Mouse (Mus musculus) thymus, postnatal 14 days (tissue): Measurements from ENCODE around the gene Cyp4v3.
"Not testable (repeated sequence)": the region's sequence is repeated elsewhere in the genome, so short reads cannot be mapped to it uniquely, and the experiment has no call there.

Source experiments
- DNase-seq: peaks from one replicate; pipeline ENCODE4 v3.0.0; 2021

Gene Cyp4v3

DNA sequence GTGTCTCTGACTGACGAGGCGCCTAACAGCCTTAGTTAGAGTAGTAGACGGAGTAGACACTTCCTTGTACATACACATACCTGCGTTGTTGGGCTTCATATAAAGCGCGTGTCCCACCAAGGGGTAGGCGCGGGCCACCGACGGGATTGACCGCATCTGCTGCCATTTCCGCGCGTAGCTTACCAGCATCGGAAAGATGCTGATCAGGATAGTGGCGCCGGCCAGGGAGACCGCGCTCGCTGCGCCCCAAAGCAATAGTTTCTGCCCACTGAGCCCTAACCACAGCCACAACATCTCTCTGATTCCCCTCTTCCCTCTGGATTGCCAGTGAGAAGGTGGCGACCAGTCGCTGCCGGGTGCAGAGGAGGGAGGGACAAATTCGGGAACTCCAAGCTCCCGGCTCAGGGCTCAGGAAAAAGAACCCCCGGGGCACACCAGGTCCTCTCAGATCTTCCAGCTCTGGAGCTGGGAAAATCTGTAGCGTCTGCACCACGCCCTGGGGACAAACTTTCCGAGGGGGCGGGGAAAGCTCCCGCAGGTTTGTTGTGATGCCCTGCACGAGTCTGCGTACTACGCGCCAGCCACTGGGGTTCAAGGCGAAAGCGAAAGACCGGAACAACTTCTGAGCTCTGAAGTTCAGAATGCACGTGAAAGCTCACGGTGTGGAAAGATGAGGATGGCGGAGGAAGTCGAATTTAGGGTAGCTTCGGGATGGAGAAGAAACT, at the start of gene Cyp4v3:
Gene Cyp4v3, minus strand, starts transcription at position 532 of the 725 bp plus-strand sequence.
- peak; percentile 62 for DNase-seq

GRCm38 (mm10) chr8:45381963-45382347, 48.9 kb upstream of the Cyp4v3 start, which contains the start of gene Fam149a:
Fam149a (minus strand) TSS chr8:45382291.
- no peak for DNase-seq

- no peak for DNase-seq
Observed at GRCm38 (mm10) chr8:45381075-45381962, 48.3 kb upstream of the Cyp4v3 start.

GRCm38 (mm10) chr8:45380598-45380997, 47.6 kb upstream of the Cyp4v3 start:
- DNase-seq = no peak

DNA sequence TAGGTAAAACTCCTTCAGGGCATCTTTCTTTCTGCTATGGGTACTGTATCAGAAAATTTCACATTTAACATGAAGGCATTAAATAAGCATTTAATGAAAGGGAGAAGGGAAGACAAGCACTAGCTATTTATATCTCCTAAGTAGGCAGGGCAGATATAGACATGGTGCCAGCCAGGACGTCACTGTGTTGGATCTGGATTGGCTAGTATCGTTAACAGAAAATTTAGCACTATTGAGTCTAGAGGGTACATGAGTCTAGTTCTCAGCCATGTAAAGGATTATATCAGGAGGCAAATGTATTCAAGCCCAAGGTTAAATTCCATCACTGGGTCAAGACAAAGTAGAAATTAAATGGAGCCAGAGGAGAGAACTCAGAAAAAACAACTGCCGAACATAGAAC, 41.1 kb upstream of the Cyp4v3 start:
- no peak for DNase-seq

GRCm38 (mm10) chr8:45367154-45367553, 34.1 kb upstream of the Cyp4v3 start:
- no peak for DNase-seq

GRCm38 (mm10) chr8:45363220-45363619, 30.2 kb upstream of the Cyp4v3 start:
- no peak for DNase-seq

GRCm38 (mm10) chr8:45362323-45362722, 29.3 kb upstream of the Cyp4v3 start:
- no peak for DNase-seq

- no peak for DNase-seq
Observed at GRCm38 (mm10) chr8:45359091-45359605, 26.1 kb upstream of the Cyp4v3 start.

GRCm38 (mm10) chr8:45358132-45358918, 25.3 kb upstream of the Cyp4v3 start:
- DNase-seq = no peak

DNA sequence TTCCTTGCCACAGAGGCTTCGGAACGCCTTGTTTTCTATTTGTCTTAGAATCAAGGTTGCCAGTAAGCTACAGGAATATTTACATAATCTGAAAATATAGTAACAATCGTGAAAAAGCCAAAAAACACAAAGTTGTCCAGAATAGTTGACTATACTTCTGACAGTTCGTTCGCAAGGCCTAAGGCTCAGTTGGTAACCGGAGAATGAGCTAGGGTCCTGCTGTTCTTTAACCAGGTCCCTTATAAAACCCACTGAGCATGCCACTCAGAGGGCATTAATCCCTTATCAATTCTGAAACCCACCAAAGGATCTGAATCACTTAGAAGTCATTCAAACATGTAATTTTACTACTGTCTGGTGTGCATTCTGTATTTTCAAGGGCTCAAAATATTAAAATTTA, 22.8 kb upstream of the Cyp4v3 start:
- DNase-seq = no peak

DNA sequence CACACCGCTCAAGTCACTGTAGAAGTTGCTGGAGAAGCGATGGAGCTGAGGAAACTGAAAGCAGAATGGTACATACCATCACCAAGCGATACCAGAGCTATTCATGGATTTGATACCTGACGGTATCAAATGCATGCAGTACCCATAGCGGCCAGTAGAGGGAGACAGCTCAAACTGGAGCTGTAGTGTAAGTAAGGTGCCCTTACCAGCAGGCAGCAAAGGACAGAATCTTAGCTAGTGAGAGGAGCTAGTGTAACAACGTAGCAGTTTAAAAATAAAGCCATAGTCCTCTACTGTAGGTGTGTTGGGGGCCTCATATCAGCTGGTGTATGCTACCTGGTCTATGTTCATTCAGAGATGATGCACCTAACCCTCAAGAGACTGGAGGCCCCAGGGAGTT, 12.0 kb upstream of the Cyp4v3 start:
- peak; percentile 54 for DNase-seq

DNA sequence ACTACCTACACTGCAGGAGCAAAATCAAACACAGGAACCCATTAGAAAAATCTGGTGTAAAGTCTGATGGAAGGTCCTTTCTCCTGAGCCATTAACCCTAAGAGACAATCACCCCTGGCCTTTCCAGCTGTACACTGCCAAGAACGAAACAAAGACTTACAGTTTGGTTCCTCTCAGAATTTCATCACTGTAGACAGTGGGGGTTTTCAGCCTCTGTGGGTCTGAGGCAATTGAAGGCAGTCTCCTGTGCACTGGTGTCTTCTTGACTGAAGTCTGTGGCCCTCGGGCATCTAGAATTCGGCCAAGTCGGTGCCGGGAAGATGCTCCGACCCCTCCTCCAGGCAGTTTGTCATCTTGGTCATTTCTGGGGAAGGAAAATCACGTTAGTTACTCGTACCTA, 11.3 kb upstream of the Cyp4v3 start:
- no peak for DNase-seq

DNA sequence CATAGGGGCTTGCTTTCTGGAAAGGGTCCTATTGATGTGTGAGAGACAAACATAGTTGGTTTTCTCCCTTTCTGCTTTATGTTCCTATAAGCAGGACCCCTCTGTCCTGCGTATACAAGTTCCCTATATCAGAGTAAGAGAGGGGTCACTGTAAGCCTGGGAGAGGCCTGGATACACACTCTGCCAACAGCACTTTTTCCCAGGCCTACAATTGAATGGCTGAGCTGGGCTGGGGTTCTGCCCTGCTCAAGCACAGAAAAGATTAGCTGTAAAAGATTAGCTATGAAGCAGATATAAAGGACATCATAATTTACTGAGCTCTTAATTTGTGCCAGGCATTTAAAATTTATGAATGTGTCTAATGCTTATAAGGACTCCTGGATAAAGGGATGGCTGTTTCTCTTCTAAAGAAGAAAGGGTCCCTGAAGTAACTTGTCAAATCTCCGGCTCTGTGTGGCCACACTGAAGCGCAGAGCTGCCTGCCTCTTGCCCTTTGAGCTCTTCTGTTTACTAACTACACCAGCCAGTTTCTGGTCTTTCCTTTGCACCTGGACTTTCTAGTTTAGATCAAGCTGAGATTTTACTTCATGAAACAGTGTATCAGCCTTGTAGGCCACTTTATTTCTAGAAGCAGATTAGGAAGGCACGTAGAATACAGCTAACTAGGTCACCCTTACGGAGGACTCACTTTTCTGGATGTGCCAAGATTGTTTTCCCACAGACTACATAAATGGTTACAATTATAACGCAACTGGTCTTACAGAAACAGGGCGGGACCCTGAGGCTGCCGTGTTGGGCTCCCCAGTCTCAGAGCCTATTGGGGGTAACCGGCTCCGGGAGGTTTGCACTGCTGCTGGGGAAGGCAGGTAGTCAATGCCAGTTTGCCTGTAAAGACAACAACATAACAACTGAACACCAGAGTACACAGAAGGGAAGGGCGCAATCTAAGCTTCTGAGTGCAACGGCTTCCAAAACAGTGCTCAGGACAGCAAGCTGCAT, 8.9 kb upstream of the Cyp4v3 start:
- no peak for DNase-seq

- peak; percentile 6 for DNase-seq
Observed at GRCm38 (mm10) chr8:45333493-45333892, 477 bp upstream of the Cyp4v3 start.

GRCm38 (mm10) chr8:45330856-45331255, 2.2 kb downstream of the Cyp4v3 start:
- no peak for DNase-seq

DNA sequence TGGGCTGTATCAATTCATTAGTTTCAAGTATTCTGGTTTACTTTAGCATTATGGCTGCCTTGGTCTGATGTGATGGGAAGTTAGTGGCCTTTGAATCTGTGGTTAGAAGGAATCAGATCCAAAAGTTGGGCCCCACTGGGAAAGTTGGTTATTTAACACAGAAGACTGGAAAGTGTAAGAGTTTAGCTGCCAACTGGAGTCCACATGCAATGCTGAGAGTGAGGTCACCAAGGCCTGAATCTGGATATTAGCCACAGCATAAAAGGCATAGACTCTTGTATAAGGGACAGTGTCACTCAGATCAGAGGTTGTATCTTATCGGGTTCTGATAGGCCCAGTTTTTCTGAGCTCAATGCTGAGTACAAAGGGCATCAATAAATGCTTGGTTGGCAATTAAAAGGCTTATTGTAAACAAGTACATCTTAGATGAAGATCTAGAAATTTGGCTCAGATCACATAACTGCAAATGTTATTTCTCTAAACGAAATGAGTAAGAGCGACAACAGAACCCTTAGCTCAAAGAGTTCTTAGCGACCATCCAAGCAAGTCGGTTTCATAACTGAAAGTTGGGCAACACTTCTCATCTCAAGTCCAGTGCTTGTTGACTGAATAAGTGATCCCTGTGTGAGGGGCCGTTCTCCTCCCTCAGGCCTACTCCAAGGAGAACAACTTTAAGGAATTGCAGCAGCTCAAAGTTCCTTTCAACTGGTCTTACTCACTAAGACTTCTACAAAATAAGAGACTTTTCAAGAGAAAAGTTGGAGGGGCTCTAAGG, 3.6 kb downstream of the Cyp4v3 start:
- DNase-seq = no peak

DNA sequence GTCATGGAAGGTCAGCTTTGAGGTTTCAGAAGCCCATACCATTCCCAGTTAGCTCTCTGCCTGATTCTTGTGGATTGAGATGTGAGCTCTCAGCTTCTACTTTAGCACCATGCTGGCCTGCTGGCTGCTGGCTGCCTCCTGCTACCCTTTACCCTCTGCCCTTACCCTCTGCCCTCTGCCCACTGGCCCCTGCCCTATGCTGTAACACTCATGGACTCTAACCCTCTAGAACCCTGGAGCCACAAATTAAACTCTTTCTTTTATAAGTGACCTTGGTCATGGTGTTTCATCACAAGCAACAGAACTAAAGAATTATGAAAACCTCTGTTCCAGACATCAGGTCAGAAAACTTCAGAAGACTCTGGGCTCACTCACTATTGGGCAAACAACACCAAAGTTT, 5.9 kb downstream of the Cyp4v3 start:
- DNase-seq = not testable (repeated sequence)

DNA sequence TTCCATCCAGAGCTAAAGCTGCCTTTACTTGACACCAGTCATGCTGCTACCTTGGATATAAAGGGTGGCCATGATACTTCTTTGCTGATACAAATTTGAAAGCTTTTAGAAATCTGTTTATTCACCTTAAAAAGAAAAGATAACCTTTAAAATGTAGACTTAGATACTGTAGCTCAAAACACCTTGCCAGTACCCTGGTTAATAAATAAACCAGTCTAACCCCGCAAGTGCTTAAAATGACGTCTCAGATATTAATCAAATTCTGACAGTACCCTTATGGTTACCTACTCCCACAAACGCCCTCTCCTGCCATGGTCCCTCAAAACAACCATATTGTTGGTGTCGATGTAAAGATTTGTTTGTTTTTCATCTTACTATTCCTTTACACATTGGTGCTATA, 8.9 kb downstream of the Cyp4v3 start:
- DNase-seq = no peak

DNA sequence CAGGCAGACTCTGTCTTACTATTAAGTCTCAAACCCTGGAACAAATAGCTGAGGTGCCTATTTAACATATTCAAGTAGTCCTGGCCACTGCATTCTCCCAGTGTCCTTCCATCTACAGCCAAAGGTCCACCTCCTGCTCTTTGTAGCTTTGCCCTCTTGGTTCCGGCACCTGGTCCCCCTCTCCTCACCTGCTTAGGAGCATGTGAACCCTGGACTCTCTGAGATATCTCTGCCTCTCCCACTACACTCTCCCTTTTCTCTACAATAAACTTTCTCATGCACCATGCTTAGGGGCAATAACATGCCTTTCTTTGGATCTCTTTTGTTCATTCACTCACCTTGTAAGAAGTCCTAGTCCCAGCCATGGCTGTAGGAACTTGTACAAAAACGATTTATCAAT, 11.7 kb downstream of the Cyp4v3 start:
- DNase-seq = no peak

DNA sequence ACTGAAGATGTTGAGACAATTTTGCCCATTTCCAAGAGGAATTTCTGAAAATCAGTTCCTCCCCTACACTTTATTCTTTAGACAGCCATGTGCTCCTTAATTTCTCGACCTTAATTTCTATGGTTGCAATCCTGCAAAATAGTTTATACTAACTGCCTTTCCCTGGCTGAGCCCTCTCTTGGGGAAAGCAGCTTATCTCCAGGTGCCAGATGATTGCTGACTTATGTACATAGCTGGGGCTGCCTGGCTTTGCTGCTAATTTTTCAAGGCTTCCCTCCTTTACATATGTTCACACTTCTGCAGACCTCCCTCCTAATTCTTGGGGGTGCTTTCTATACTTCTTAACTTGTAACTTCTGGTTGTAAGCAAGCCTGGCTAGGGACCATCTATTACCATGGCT, 12.1 kb downstream of the Cyp4v3 start:
- DNase-seq = no peak
